Mouse (Mus musculus) stomach, embryonic 15.5 days (tissue): ENCODE data around the gene A930033H14Rik. TPM values are rescaled to one million over a fixed set of nuclear protein-coding genes. Genes with fewer than 3 reads are reported as not detected.

Experiments used
- ATAC-seq: fragments of 200-750 bp; cut with Nextera tagmentation; 2 replicates; pipeline ENCODE4 v1.8.0; 2017; ENCODE audit warnings: low read depth, moderate number of reproducible peaks, moderate TSS enrichment; ENCODE audit not compliant: insufficient read depth, low FRiP score
- H3K27ac ChIP-seq: fragments of 300-500 bp; sonication (generic); 2 replicates; pipeline ENCODE4 v1.5.1; 2015; ENCODE audit warnings: mild to moderate bottlenecking, inconsistent platforms
- H3K27me3 ChIP-seq: fragments of 300-500 bp; sonication (generic); replicated peaks from 2 replicates; pipeline ENCODE4 v1.6.1; 2015; ENCODE audit warnings: inconsistent platforms
- H3K36me3 ChIP-seq: fragments of 300-500 bp; sonication (generic); 2 replicates; pipeline ENCODE4 v1.6.1; 2015; ENCODE audit warnings: inconsistent platforms
- H3K4me1 ChIP-seq: fragments of 300-500 bp; sonication (generic); 2 replicates; pipeline ENCODE4 v1.6.1; 2015; ENCODE audit warnings: inconsistent platforms
- H3K4me2 ChIP-seq: fragments of 300-500 bp; sonication (generic); 2 replicates; pipeline ENCODE4 v1.6.1; 2015; ENCODE audit warnings: mild to moderate bottlenecking, inconsistent platforms
- H3K4me3 ChIP-seq: fragments of 300-500 bp; sonication (generic); replicated peaks from 2 replicates; pipeline ENCODE4 v1.5.1; 2015; ENCODE audit warnings: inconsistent platforms
- H3K9ac ChIP-seq: fragments of 300-500 bp; sonication (generic); 2 replicates; pipeline ENCODE4 v1.6.1; 2015; ENCODE audit warnings: inconsistent platforms
- H3K9me3 ChIP-seq: fragments of 300-500 bp; sonication (generic); 2 replicates; pipeline ENCODE4 v1.6.1; 2016; ENCODE audit warnings: inconsistent platforms
- WGBS: fragments of 180-500 bp; shearing (Covaris S2); methylation state at CpG from one replicate; pipeline ENCODE4 v1.1.7; 2015; 5-methylcytosine and 5-hydroxymethylcytosine counted together
- polyA plus RNA-seq: library from polyadenylated mRNA; unstranded; fragments of >200 nt; fragmentation: Nextera tagmentation; extraction: Ambion mirVana; gene quantifications from 2 replicates; pipeline ENCODE4 v1.2.1, GENCODE M21; 2015

The A930033H14Rik gene
- polyA plus RNA-seq, 1 experiment from 2014 or later, result 2.7 TPM

- Histone ChIP-seq H3K27ac (peak overlapping the region; percentile 96), H3K4me1 (peaks cover 8% of the 10 kb centered on the region; the same call in 1 of the 2 replicates), H3K36me3 (no peaks in the 10 kb centered on the region), H3K27me3 (no peaks in the 10 kb centered on the region), H3K4me2 (peak overlapping the region; percentile 49), H3K9me3 (no peaks in the 10 kb centered on the region), H3K9ac (no peak overlapping the region), H3K4me3 (peak overlapping the region; percentile 32)
- peak; percentile 82 for ATAC-seq
- 15% methylated on average over 21 of the region's 21 CpGs for WGBS
Measured at GRCm38 (mm10) chr10:69185894-69186893, 26.7 kb downstream of the A930033H14Rik start.

GRCm38 (mm10) chr10:69185431-69185830, 27.5 kb downstream of the A930033H14Rik start:
- Histone ChIP-seq H3K27me3 (no peaks in the 10 kb centered on the region), H3K36me3 (no peaks in the 10 kb centered on the region), H3K9me3 (no peaks in the 10 kb centered on the region), H3K27ac (peak overlapping the region; percentile 96), H3K9ac (no peak overlapping the region), H3K4me2 (peak overlapping the region; percentile 49; the same call in 1 of the 2 replicates), H3K4me1 (peaks cover 8% of the 10 kb centered on the region; the same call in 1 of the 2 replicates), H3K4me3 (no peak overlapping the region)
- WGBS, result 36% methylated on average over 4 of the region's 4 CpGs
- ATAC-seq, result no peak

- no peak overlapping the region for H3K4me2 ChIP-seq
- no peaks in the 10 kb centered on the region for H3K27me3 ChIP-seq
- WGBS, result 90% methylated on average over 4 of the region's 4 CpGs
- no peak for ATAC-seq
- H3K9ac ChIP-seq, result no peak overlapping the region
- peaks cover 8% of the 10 kb centered on the region; the same call in 1 of the 2 replicates for H3K4me1 ChIP-seq
- H3K9me3 ChIP-seq, result no peaks in the 10 kb centered on the region
- H3K4me3 ChIP-seq, result no peak overlapping the region
- H3K36me3 ChIP-seq, result no peaks in the 10 kb centered on the region
- H3K27ac ChIP-seq, result peak overlapping the region; percentile 96
Measured at GRCm38 (mm10) chr10:69184903-69185302, 28.0 kb downstream of the A930033H14Rik start.

- peaks cover 8% of the 10 kb centered on the region; the same call in 1 of the 2 replicates for H3K4me1 ChIP-seq
- 30% methylated on average over 3 of the region's 3 CpGs for WGBS
- H3K27me3 ChIP-seq, result no peaks in the 10 kb centered on the region
- H3K27ac ChIP-seq, result no peak overlapping the region
- H3K9me3 ChIP-seq, result no peaks in the 10 kb centered on the region; the same call in 1 of the 2 replicates
- no peak overlapping the region for H3K9ac ChIP-seq
- ATAC-seq, result no peak; the same call in 1 of the 2 replicates
- no peak overlapping the region for H3K4me2 ChIP-seq
- H3K36me3 ChIP-seq, result no peaks in the 10 kb centered on the region
- H3K4me3 ChIP-seq, result no peak overlapping the region
Measured at GRCm38 (mm10) chr10:69180997-69181396, 31.9 kb downstream of the A930033H14Rik start.

- no peak overlapping the region for H3K4me2 ChIP-seq
- H3K4me3 ChIP-seq, result no peak overlapping the region
- 91% methylated on average over 1 of the region's 1 CpGs for WGBS
- no peak overlapping the region; the same call in 1 of the 2 replicates for H3K27ac ChIP-seq
- H3K27me3 ChIP-seq, result no peaks in the 10 kb centered on the region
- ATAC-seq, result no peak
- no peak overlapping the region for H3K9ac ChIP-seq
- H3K4me1 ChIP-seq, result no peaks in the 10 kb centered on the region
- no peaks in the 10 kb centered on the region; the same call in 1 of the 2 replicates for H3K9me3 ChIP-seq
- no peaks in the 10 kb centered on the region for H3K36me3 ChIP-seq
Measured at GRCm38 (mm10) chr10:69179341-69179740, 33.6 kb downstream of the A930033H14Rik start.

- H3K9ac ChIP-seq, result no peak overlapping the region
- ATAC-seq, result no peak
- no peak overlapping the region for H3K4me2 ChIP-seq
- no peaks in the 10 kb centered on the region; the same call in 1 of the 2 replicates for H3K9me3 ChIP-seq
- no peak overlapping the region for H3K27ac ChIP-seq
- no peaks in the 10 kb centered on the region for H3K27me3 ChIP-seq
- H3K4me3 ChIP-seq, result no peak overlapping the region
- 70% methylated on average over 3 of the region's 3 CpGs for WGBS
- no peaks in the 10 kb centered on the region for H3K4me1 ChIP-seq
- no peaks in the 10 kb centered on the region for H3K36me3 ChIP-seq
Measured at GRCm38 (mm10) chr10:69176116-69176515, 36.8 kb downstream of the A930033H14Rik start.

GRCm38 (mm10) chr10:69172412-69172811, 40.5 kb downstream of the A930033H14Rik start:
- Histone ChIP-seq H3K27me3 (no peaks in the 10 kb centered on the region), H3K27ac (no peak overlapping the region), H3K36me3 (no peaks in the 10 kb centered on the region), H3K4me1 (no peaks in the 10 kb centered on the region), H3K9ac (no peak overlapping the region), H3K9me3 (no peaks in the 10 kb centered on the region), H3K4me3 (no peak overlapping the region), H3K4me2 (no peak overlapping the region)
- WGBS, result 54% methylated on average over 3 of the region's 3 CpGs
- no peak for ATAC-seq

GRCm38 (mm10) chr10:69166514-69166913, 46.4 kb downstream of the A930033H14Rik start:
- no peaks in the 10 kb centered on the region for H3K27me3 ChIP-seq
- H3K4me1 ChIP-seq, result no peaks in the 10 kb centered on the region
- no peak overlapping the region for H3K4me2 ChIP-seq
- no peaks in the 10 kb centered on the region for H3K36me3 ChIP-seq
- H3K4me3 ChIP-seq, result no peak overlapping the region
- H3K9ac ChIP-seq, result no peak overlapping the region
- 70% methylated on average over 12 of the region's 12 CpGs for WGBS
- ATAC-seq, result no peak
- no peaks in the 10 kb centered on the region for H3K9me3 ChIP-seq
- peak overlapping the region; percentile 57 for H3K27ac ChIP-seq

GRCm38 (mm10) chr10:69165847-69166246, 47.1 kb downstream of the A930033H14Rik start:
- Histone ChIP-seq H3K4me1 (no peaks in the 10 kb centered on the region), H3K4me2 (no peak overlapping the region), H3K4me3 (no peak overlapping the region), H3K9me3 (no peaks in the 10 kb centered on the region), H3K27ac (peak overlapping the region; percentile 57; the same call in 1 of the 2 replicates), H3K36me3 (no peaks in the 10 kb centered on the region), H3K9ac (no peak overlapping the region), H3K27me3 (no peaks in the 10 kb centered on the region)
- WGBS, result 59% methylated on average over 3 of the region's 3 CpGs
- ATAC-seq, result peak; percentile 71

- no peak overlapping the region for H3K4me3 ChIP-seq
- H3K27me3 ChIP-seq, result no peaks in the 10 kb centered on the region
- no peak overlapping the region for H3K9ac ChIP-seq
- H3K9me3 ChIP-seq, result no peaks in the 10 kb centered on the region
- 55% methylated on average over 7 of the region's 7 CpGs for WGBS
- no peak for ATAC-seq
- no peak overlapping the region for H3K4me2 ChIP-seq
- H3K36me3 ChIP-seq, result no peaks in the 10 kb centered on the region
- H3K4me1 ChIP-seq, result no peaks in the 10 kb centered on the region
- peak overlapping the region; percentile 61; the same call in 1 of the 2 replicates for H3K27ac ChIP-seq
Measured at GRCm38 (mm10) chr10:69165125-69165524, 47.8 kb downstream of the A930033H14Rik start.

GRCm38 (mm10) chr10:69163216-69163615, 49.7 kb downstream of the A930033H14Rik start:
- H3K27ac ChIP-seq, result no peak overlapping the region
- no peaks in the 10 kb centered on the region for H3K36me3 ChIP-seq
- no peaks in the 10 kb centered on the region for H3K27me3 ChIP-seq
- 89% methylated on average over 5 of the region's 5 CpGs for WGBS
- no peak overlapping the region for H3K4me2 ChIP-seq
- no peaks in the 10 kb centered on the region for H3K9me3 ChIP-seq
- no peak overlapping the region for H3K4me3 ChIP-seq
- no peak overlapping the region for H3K9ac ChIP-seq
- H3K4me1 ChIP-seq, result no peaks in the 10 kb centered on the region
- no peak for ATAC-seq

- H3K9ac ChIP-seq, result no peak overlapping the region
- H3K27me3 ChIP-seq, result no peaks in the 10 kb centered on the region
- WGBS, result 80% methylated on average over 5 of the region's 5 CpGs
- H3K4me1 ChIP-seq, result no peaks in the 10 kb centered on the region
- H3K36me3 ChIP-seq, result no peaks in the 10 kb centered on the region
- no peak overlapping the region for H3K4me3 ChIP-seq
- no peak for ATAC-seq
- no peak overlapping the region for H3K27ac ChIP-seq
- H3K9me3 ChIP-seq, result no peaks in the 10 kb centered on the region
- no peak overlapping the region for H3K4me2 ChIP-seq
Measured at GRCm38 (mm10) chr10:69162577-69162976, 50.3 kb downstream of the A930033H14Rik start.
